Mouse (Mus musculus) neural tube, embryonic 15.5 days (tissue): ENCODE data around the gene Gprc5b. TPM values are rescaled to one million over a fixed set of nuclear protein-coding genes. Genes with fewer than 3 reads are reported as not detected.

Experiments used
- ATAC-seq: fragments of 200-750 bp; cut with Nextera tagmentation; 2 replicates; pipeline ENCODE4 v1.8.0; 2017; ENCODE audit warnings: mild to moderate bottlenecking, moderate TSS enrichment, moderate library complexity; ENCODE audit not compliant: low FRiP score
- H3K27ac ChIP-seq: fragments of 300-500 bp; sonication (generic); replicated peaks from 2 replicates; pipeline ENCODE4 v1.5.1; 2015; ENCODE audit warnings: mild to moderate bottlenecking, inconsistent platforms
- H3K27me3 ChIP-seq: fragments of 300-500 bp; sonication (generic); replicated peaks from 2 replicates; pipeline ENCODE4 v1.6.1; 2015; ENCODE audit warnings: inconsistent platforms
- H3K36me3 ChIP-seq: fragments of 300-500 bp; sonication (generic); 2 replicates; pipeline ENCODE4 v1.6.1; 2015; ENCODE audit warnings: inconsistent platforms
- H3K4me1 ChIP-seq: fragments of 300-500 bp; sonication (generic); 2 replicates; pipeline ENCODE4 v1.6.1; 2015; ENCODE audit warnings: inconsistent platforms
- H3K4me2 ChIP-seq: fragments of 300-500 bp; sonication (generic); 2 replicates; pipeline ENCODE4 v1.6.1; 2015; ENCODE audit warnings: inconsistent platforms, mild to moderate bottlenecking, moderate library complexity
- H3K4me3 ChIP-seq: fragments of 300-500 bp; sonication (generic); replicated peaks from 2 replicates; pipeline ENCODE4 v1.5.1; 2015; ENCODE audit warnings: mild to moderate bottlenecking, inconsistent platforms
- H3K9ac ChIP-seq: fragments of 300-500 bp; sonication (generic); replicated peaks from 2 replicates; pipeline ENCODE4 v1.6.1; 2015; ENCODE audit warnings: mild to moderate bottlenecking, inconsistent platforms
- H3K9me3 ChIP-seq: fragments of 300-500 bp; sonication (generic); replicated peaks from 2 replicates; pipeline ENCODE4 v1.6.1; 2016; ENCODE audit warnings: inconsistent platforms
- WGBS: fragments of 180-500 bp; shearing (Covaris S2); methylation state at CpG from one replicate; pipeline ENCODE4 v1.1.7; 2015; ENCODE audit warnings: mixed read lengths; 5-methylcytosine and 5-hydroxymethylcytosine counted together
- polyA plus RNA-seq: library from polyadenylated mRNA; unstranded; fragments of >200 nt; fragmentation: Nextera tagmentation; extraction: Ambion mirVana; gene quantifications from 2 replicates; pipeline ENCODE4 v1.2.1, GENCODE M21; 2015

The Gprc5b gene
- polyA plus RNA-seq, 1 experiment from 2014 or later: 6.6 TPM

DNA sequence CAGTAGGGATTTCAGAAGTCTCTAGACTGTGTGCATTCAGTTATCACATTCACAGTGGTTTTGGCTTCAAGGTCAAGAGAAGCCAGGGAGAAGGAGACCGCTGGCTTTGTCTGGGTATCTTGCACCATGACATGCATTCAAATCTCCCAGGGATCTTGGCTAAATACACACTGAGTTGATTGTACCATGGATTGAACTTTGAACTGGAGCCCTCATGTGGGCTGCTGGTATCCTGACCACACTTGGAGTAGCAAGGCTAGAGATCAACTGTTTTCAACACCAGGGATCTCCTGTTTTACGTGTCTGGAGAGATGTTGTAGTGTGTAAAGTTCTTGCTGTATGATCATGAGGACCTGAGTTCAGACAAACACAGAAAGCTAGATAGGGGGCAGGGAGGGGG is 4.8 kb upstream of the Gprc5b start:
- Histone ChIP-seq H3K27me3 (peaks cover 2% of the 10 kb centered on the region; the same call in 1 of the 2 replicates), H3K36me3 (no peaks in the 10 kb centered on the region), H3K4me1 (peaks cover 11% of the 10 kb centered on the region), H3K4me3 (no peak overlapping the region), H3K4me2 (no peak overlapping the region), H3K9me3 (no peaks in the 10 kb centered on the region), H3K9ac (no peak overlapping the region), H3K27ac (no peak overlapping the region)
- ATAC-seq: no peak
- WGBS: 83% methylated on average over 2 of the region's 2 CpGs

DNA sequence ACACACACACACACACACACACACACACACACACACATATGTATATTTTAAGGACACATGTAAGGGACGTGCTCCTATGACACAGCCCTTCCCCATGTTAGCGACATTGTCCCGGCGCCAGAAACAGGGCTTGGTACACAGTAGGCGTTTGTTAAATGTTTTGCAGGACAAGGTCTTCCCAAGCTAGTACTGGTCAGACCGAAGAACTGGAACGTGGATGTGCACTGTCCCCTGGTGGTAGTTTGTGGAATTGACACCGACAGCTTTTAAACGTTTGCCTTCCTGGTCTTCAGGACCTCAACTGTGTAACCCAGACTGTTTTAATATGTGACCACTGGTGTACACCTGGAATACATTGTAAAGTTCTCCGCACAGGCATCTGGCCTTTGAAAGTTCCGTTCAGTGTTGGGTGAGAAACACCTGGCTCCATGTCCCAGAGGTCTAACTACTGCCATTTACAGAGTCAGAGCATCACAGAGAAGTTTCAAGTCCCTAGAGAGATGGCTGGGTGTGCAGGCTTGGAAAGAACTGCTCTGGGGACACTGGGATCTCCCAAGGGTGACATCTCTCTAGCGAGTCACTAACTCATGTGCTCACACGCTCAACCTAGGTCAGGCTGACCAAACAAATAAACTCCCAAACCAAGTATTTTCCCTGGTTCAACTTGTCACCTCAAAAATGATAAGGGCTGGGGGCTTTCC is 1.3 kb upstream of the Gprc5b start:
- Histone ChIP-seq H3K9me3 (no peaks in the 10 kb centered on the region), H3K4me1 (peaks cover 45% of the 10 kb centered on the region), H3K36me3 (no peaks in the 10 kb centered on the region), H3K9ac (no peak overlapping the region), H3K27ac (no peak overlapping the region), H3K4me3 (peak overlapping the region; percentile 54; the same call in 1 of the 2 replicates), H3K4me2 (peak overlapping the region; percentile 69), H3K27me3 (no peaks in the 10 kb centered on the region; the same call in 1 of the 2 replicates)
- peak; percentile 37; the same call in 1 of the 2 replicates for ATAC-seq
- 9% methylated on average over 13 of the region's 13 CpGs for WGBS

DNA sequence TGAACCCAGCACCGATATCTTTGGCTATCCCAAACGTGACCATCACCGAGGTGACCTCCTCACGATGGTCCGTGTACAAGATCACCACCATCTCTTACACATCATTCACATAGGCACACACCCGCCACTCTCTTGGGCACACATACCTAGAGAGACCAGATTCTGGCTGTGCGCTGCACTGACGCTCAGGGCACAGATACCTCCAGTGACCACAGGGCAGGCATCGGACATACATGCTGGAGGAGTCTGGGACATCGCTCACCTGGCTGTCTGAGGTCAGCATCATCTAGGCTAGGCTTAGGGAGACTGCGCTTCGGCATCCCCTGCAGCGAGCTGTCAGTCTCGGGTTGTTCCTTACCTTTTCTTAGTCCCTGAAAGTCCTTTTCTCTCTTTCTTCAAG is 660 bp upstream of the Gprc5b start:
- Histone ChIP-seq H3K36me3 (no peaks in the 10 kb centered on the region), H3K9me3 (no peaks in the 10 kb centered on the region), H3K4me1 (peaks cover 51% of the 10 kb centered on the region), H3K27me3 (no peaks in the 10 kb centered on the region; the same call in 1 of the 2 replicates), H3K27ac (no peak overlapping the region), H3K9ac (0 out of 2 replicates have a peak overlapping the region, but pooled peaks have one; percentile 18), H3K4me2 (peak overlapping the region; percentile 69), H3K4me3 (peak overlapping the region; percentile 54)
- WGBS: 6% methylated on average over 14 of the region's 14 CpGs
- ATAC-seq: peak; percentile 26; the same call in 1 of the 2 replicates

DNA sequence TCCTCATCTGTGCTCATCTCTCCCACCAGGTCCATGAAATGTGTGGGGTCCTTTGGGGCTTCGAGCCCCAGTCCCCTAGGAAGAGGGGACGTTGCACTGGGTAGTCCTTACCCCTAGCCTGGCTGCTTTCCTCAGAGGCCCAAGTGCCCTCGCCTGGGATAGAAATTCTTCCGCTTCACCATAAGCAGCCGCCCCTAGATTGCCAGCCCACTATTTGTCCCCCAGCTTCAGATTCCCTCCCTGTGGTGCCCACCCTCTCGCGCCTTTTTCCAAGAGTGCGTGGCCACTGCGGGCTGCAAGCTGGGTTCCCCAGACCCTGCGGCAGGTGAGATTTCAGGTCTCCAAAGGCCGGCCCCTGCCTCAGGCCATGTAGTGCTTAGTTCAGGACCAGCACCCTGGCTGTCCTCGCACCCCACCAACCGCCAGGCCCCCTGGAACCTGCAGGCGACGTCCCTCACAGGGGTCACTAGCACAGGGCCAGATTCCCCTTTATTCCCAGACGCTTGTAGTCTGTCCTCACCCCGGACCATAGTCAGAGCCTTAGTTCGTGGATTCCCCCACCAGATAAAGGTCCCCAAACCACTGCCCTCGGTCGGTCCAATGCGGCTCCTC is 674 bp downstream of the Gprc5b start:
- H3K27ac ChIP-seq: peak overlapping the region; percentile 52
- H3K27me3 ChIP-seq: no peaks in the 10 kb centered on the region; the same call in 1 of the 2 replicates
- 0% methylated on average over 21 of the region's 21 CpGs for WGBS
- ATAC-seq: peak; percentile 14
- peak overlapping the region; percentile 69 for H3K4me2 ChIP-seq
- peak overlapping the region; percentile 47 for H3K9ac ChIP-seq
- H3K9me3 ChIP-seq: no peaks in the 10 kb centered on the region
- peaks cover 62% of the 10 kb centered on the region for H3K4me1 ChIP-seq
- H3K36me3 ChIP-seq: no peaks in the 10 kb centered on the region
- H3K4me3 ChIP-seq: peak overlapping the region; percentile 54

DNA sequence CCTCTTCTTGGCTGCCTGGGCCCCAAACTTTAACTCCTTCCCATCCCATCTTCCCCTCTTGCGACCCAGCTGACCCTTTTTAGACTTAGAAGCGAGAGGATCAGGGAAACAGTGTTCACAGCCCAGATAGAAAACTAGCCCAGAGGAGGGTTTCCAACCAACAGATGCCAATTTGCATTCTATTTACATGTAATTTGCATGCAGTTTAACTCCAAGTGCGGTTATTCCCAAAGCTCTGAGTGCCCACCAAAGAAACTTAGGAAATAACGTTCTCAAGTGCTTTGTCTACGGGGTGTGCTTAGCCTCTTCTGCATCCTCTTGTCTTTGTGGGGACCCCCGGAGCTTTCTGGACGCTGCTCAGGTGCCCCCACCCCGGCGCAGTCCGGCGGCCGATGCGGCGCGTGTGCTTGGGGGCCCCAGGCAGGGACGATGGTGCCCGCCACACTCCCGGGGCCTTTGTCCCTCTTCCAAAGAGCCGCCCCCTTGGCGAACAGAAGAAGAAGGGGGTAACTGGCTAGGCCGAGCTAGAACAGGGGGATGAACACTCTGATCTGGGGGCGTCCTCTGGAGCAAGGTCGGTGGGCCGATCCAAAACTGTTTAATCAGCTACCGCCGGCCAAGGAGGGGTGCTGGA is 1.3 kb downstream of the Gprc5b start:
- no peak for ATAC-seq
- H3K4me1 ChIP-seq: peaks cover 62% of the 10 kb centered on the region
- H3K36me3 ChIP-seq: no peaks in the 10 kb centered on the region
- peak overlapping the region; percentile 71; the same call in 1 of the 2 replicates for H3K27ac ChIP-seq
- peak overlapping the region; percentile 54 for H3K4me3 ChIP-seq
- H3K9ac ChIP-seq: peak overlapping the region; percentile 47
- no peaks in the 10 kb centered on the region; the same call in 1 of the 2 replicates for H3K27me3 ChIP-seq
- 1% methylated on average over 26 of the region's 26 CpGs for WGBS
- no peaks in the 10 kb centered on the region for H3K9me3 ChIP-seq
- peak overlapping the region; percentile 69 for H3K4me2 ChIP-seq

DNA sequence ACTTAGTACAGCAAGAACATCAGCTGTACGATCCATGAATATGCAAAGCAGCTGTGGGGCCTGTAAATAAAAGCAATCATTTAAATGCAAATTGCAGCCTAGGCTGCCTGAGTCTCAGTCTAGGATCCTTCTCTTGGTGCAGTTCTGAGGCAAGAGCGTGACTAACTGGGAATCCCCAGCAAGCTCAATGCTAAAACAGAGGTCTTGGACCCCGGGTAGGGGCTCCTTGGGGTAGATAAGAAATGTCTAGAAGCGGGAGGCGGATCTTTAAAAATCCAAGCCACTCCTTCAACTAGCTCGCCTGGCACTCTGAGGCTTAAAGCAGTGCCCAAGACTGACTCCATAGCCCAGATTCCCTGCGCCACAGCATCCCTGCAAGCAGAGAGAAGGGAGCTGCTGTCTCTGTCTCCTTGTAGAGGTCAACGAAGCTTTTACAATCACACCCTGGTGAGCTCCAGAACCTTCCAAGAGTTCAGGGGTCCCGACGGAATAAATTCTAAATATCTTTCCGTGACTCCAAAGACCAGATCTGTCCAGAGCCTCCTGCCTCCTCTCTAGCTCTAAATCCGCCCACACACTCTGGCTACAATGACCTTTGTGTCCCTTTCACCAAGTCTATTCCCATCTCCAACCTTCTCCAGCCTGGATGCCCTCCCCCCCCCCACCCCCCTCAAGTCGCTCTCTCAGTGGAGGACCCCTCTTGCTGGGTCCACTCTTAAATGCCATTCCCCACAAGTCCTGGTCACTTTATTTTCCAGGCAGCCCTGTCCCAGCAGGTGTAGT is 2.2 kb downstream of the Gprc5b start:
- 9% methylated on average over 13 of the region's 13 CpGs for WGBS
- Histone ChIP-seq H3K4me3 (peak overlapping the region; percentile 54), H3K27ac (peak overlapping the region; percentile 71), H3K9ac (no peak overlapping the region), H3K27me3 (no peaks in the 10 kb centered on the region; the same call in 1 of the 2 replicates), H3K9me3 (no peaks in the 10 kb centered on the region), H3K36me3 (no peaks in the 10 kb centered on the region), H3K4me1 (peaks cover 62% of the 10 kb centered on the region), H3K4me2 (peak overlapping the region; percentile 69)
- ATAC-seq: peak; percentile 18

DNA sequence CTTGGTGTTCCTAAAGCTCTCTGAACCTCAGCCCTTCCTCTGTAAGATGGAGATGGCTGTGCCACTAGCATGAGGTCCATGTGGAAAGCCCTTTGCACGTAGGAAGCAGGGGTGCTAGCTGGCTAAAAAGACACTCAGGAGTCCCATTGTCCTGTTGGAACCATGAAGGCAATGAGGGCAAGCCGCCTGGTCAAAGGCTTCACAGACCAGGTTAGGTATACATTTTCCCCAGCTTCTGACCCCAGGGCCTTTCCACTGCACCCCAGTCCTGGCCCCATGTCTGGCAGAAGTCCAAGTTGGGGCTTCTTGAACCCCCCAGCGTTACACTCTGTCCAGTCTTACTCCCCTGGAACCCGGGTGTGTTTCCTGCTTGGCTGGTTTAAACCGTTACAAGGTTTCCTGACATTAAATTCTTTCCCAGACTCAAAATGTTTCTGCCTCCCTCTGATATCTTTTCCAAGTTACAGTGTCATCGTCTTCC is 2.9 kb downstream of the Gprc5b start:
- Histone ChIP-seq H3K27me3 (no peaks in the 10 kb centered on the region; the same call in 1 of the 2 replicates), H3K36me3 (no peaks in the 10 kb centered on the region), H3K4me2 (peak overlapping the region; percentile 69), H3K9me3 (no peaks in the 10 kb centered on the region), H3K9ac (no peak overlapping the region), H3K4me1 (peaks cover 62% of the 10 kb centered on the region), H3K27ac (peak overlapping the region; percentile 71; the same call in 1 of the 2 replicates), H3K4me3 (no peak overlapping the region)
- no peak for ATAC-seq
- 17% methylated on average over 6 of the region's 6 CpGs for WGBS

DNA sequence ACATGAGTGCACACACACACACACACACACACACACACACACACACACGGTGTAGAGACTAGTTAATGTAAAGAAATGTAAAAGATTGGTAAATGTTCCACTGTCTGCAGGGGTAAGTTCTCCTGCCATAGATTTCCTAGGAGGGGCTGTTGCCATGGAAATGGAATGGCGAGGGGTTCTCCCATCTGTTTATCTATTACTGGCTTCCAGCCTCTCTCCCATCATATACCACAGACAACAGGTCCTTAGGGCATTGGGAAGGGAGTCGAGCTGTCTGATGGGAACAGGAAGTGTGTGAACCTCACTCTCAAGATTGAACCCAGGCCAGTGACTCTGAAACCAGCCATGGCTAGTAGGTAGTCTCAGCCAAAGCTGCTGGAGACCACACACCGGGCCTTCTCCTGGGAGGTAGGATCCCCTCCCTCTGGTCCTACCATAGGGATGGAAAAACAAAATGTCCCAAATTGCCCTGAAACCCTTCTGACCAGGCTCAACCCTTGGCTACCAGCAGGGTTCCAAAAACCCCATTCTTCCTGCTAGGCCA is 3.6 kb downstream of the Gprc5b start:
- no peak overlapping the region for H3K9ac ChIP-seq
- H3K9me3 ChIP-seq: no peaks in the 10 kb centered on the region
- ATAC-seq: no peak
- 15% methylated on average over 4 of the region's 4 CpGs for WGBS
- H3K27me3 ChIP-seq: no peaks in the 10 kb centered on the region; the same call in 1 of the 2 replicates
- H3K4me3 ChIP-seq: no peak overlapping the region
- H3K27ac ChIP-seq: peak overlapping the region; percentile 39; the same call in 1 of the 2 replicates
- H3K4me2 ChIP-seq: peak overlapping the region; percentile 69; the same call in 1 of the 2 replicates
- H3K36me3 ChIP-seq: no peaks in the 10 kb centered on the region
- peaks cover 67% of the 10 kb centered on the region for H3K4me1 ChIP-seq

DNA sequence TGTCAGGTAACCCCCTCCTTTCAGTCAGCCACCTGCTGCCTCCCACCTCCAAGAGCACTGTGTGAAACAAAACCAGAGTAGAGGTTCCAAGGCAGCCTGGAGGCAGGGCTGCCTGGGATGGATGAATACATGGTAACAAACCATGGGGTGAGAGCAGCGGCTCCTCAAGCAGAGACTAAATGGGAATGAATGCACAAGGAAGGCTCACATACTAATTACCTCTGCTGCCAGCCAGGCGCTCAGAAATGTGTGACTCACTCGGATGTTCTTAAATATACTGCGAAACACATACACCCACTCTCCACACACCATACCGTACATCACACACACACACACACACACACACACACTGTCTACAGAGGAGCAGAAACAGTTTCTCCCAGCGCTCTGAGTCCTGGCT is 4.7 kb downstream of the Gprc5b start:
- Histone ChIP-seq H3K9me3 (no peaks in the 10 kb centered on the region), H3K4me3 (no peak overlapping the region), H3K27me3 (no peaks in the 10 kb centered on the region), H3K27ac (no peak overlapping the region; the same call in 1 of the 2 replicates), H3K9ac (no peak overlapping the region), H3K4me2 (no peak overlapping the region), H3K36me3 (no peaks in the 10 kb centered on the region), H3K4me1 (peaks cover 66% of the 10 kb centered on the region)
- WGBS: 53% methylated on average over 6 of the region's 6 CpGs
- ATAC-seq: no peak

DNA sequence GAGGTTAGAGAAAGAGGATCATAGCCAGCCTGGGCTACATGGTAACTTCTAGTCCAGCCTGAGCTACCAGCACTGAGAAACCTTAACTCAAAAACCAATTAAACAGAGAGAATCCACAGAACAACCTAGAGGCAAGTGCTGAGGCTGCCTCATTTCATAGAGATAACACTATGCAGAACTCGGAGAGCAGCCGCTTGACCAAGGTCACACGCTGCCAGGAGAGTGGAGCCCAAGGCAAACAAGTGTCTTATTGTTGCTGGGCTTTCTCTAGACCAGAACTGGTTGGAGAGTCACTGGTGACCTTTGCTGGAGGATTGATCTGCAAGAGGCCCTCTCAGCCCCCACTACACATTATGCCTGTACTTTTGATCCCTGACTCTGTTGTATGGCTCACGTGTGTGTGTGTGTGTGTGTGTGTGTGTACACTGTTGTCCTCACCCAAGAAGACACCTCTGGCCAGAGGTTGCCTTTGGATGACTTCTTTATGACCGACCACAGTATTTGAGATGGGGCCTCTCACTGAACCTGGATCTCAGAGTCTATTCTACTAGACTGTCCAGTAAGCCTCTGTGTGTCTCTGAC is 5.6 kb downstream of the Gprc5b start:
- no peaks in the 10 kb centered on the region for H3K9me3 ChIP-seq
- no peak overlapping the region for H3K4me2 ChIP-seq
- H3K4me1 ChIP-seq: peaks cover 60% of the 10 kb centered on the region
- H3K27me3 ChIP-seq: no peaks in the 10 kb centered on the region
- H3K9ac ChIP-seq: no peak overlapping the region
- ATAC-seq: no peak
- no peaks in the 10 kb centered on the region for H3K36me3 ChIP-seq
- no peak overlapping the region for H3K27ac ChIP-seq
- 90% methylated on average over 5 of the region's 5 CpGs for whole genome bisulfite sequencing
- no peak overlapping the region for H3K4me3 ChIP-seq
